Mouse (Mus musculus) neural tube, embryonic 10.5 days (tissue): ENCODE data around the gene Mxd4.

Source experiments
- DNase-seq: peaks from one replicate; pipeline ENCODE4 v3.0.0-alpha.2; 2017; ENCODE audit warnings: low spot score; ENCODE audit errors: extremely low spot score

Gene Mxd4

DNA sequence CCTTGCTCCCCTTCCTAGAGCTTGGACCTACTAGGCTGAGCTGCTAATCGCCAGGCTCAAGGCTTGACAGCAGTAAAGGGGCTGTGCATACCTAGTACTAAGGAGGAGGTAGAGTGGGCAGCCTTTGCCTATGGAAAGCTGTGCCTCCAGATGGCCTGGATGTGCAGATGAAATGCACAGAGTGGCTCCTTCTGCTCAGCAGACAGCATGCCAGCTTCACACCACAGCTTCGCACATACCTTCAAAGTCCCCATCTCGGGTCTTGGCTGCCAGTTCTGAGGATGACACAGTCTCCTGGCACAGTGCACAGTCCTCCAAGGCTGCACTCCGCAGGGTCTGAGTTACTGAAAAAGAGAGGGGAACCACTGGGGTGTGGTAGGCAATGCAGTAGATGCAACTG lies 9.7 kb upstream of the Mxd4 start:
- DNase-seq, result no peak

DNA sequence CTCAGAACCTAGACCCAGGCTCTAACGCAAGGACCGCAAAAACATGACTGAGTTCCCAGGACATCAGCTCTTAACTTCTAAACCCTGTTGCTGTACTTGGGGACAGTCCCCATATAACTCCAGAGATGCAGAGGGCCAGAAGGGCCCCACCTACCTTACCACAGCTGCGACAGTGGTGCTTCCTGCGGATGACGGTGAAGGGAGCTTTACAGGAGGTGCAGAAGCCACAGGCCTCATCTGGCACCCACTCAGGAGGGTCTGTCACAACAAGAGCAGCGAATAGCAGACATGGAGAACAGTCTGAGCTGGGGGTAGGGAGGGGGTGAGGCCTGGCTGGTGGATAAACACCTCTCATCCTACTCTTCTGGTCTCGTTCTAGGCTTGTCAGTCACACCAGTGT lies 8.9 kb upstream of the Mxd4 start:
- no peak for DNase-seq

DNA sequence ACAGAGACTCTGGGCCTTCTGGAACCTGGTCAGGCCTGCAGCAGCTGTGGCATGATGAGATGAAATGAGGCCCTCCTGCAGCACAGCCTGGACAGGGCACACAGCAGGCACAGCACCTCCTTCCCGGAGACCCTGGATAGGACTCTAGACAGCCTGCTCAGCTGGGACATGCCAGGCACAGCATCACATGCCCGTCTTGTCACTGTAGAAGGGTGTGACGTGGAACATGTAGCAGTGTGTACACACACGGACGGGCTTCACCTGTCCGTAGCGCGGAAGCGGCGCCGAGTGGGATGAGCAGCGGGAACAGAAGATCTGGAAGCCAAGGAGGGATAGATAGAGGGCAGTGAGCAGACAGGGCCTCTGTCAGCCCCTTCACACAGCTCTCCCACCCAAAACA lies 8.3 kb upstream of the Mxd4 start:
- no peak for DNase-seq

DNA sequence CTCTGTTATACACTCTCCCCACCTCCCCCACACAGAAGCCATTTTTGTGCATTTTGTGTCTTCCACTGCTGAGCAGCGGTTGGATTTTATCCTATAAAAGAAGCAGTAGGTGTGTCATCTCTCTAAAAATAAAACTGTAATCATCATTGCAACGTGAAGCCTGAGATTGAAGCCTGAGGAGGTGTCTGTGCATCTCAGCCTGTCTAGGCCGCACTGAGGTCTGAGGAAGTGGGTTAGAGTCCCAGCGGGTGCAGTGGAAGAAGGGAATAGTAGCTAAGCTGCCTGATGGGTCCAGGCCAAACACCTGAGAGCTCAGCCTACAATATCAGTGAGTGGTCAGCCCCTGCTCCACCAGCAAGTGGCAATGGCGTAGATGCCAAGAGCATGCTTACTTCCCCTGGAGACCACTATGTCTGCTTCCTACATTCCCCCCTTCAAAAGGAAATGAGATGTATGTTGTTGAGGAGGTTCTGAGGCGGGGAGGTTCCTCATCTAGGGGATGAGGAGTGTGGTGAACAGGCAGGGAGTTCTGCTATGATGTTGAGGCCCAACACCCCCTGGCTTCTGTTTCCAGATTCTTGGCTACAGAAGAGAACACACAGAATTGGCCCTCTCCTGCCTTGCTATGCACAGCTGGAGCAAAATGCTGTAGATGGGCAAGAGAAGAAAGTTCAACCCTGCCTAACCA lies 7.6 kb upstream of the Mxd4 start:
- no peak for DNase-seq

DNA sequence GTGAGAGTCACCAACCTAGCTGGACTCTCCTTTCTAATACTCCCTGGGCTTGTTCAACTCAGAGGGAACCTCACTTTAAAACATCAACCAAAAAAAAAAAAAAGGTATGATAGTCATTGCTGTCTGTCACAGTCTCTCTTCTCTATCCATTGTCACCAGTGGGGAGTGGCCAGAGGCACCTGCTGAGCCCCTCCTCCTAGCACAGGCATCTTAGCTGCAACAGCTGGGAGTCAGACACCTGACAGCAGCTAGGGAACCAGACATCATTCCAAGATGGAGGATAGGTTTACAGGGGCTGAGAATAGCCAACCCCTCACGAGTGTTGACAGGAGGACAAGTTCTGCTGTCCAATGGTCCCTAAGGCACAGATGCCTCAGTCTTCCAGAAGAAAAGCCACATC lies 6.9 kb upstream of the Mxd4 start:
- DNase-seq, result no peak

DNA sequence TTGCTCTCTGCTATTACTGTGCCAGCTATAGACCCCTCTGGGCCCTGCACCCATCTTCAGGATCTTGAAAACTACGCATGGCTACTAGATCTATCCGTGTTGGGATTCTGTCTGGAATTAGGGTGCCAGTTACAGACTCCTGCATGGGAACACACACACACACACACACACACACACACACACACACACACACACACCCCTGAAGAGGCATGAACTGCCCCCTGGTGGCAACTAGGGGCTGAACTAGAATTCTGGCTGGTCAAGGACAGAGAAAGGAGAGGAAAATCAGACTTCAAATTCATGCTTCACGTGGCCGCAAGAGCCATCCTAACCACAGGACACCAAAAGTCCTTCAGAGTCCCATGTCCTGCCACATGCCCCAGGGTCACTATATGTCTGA lies 4.3 kb upstream of the Mxd4 start:
- no peak for DNase-seq

DNA sequence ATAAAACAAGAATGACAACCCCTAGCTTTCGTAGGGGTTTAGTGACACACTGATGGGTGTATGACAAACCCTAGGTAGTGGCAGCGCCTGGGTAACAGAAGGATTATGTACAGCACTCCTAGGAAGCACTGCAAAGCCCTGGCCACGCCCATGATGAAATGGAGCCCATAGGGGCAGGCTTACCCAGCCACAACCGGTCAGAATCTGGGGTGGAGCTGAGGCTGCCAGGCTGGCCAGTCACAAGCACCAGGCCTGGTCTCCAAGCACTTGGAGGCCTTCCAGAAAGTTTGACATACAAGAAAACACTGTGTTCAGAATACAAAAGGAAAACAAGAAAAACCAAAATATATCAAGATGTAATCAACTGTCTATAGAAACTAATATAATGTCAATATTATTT lies 3.5 kb upstream of the Mxd4 start:
- no peak for DNase-seq

DNA sequence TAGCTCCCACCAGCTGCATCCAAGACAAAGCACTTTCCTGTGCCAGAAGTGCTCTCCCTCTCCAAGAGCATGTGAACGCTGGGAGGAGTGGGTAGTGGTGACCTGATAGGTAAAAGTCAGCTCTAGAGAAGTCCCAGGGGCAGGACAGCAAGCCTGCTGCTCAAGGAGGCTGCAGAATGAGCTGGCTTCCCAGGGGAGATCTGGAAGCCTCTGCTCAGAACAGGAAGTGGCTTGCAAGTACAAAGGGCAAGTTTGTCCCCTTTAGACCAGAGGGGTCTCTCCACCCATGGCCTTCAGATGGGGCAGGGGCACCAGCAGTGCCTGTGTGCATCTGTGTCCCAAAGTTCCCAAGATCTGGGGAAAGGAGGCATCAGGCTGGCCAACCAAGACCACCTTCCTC lies 2.0 kb upstream of the Mxd4 start:
- no peak for DNase-seq

DNA sequence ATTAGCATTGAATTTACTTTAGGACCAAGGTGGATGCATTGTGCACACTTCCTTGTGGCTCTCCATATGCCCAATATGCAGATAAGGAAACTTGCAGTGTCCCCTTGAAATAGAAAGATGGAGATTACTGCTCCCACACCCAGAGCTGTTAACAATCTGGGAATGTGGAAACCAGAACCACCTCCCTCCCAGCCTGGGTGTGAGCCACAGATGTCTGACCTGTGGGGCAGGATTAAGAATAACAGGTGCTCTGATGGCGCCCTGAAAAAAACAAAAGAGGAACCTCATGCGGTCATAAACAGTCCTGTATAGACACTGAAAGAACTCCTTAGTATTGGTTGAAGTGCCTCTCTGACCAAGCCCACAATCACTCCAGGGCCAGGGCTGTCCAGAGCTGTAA lies 1.3 kb upstream of the Mxd4 start:
- no peak for DNase-seq

DNA sequence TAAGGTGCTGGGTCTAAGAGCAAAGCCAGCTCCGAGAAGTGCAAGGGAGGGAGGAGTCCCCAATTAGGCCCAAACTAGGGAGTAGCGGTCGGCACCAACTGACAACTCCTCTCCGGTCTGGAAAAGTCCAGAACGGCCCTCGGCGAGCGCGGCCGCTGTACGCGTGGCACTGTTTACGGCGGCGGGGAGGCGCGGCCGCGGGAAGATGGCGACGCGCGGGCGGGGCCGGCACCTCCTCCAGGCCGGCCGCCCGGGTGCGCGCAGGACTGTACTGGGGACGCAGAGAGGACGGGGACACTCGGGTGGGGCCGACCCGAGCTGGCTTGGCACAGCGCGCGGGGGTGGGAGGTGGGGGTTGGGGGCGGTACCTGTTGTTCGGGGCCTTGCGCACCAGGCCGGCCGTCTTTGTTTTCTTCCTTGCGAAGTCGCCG lies 544 bp downstream of the Mxd4 start:
- peak; percentile 43 for DNase-seq

DNA sequence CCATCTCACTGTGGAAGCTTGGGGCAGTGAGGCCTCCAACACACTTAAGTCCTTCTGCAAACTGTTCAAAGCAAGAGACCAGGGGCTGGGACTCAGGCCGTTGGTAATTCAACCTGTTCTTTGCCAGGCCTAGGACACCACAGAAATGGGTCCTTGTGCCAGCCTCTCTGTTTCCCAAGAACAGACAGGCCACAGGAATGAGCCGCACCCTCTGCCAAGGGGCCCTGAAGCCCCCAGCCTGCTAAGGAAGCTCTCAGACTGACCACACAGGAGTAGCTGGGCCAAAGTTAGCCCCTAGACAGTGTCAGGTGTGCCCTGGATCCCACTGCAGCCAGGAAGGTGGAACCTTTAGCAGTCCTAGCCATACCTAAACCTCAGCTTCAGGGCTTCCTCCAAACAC lies 1.1 kb downstream of the Mxd4 start:
- DNase-seq, result no peak

DNA sequence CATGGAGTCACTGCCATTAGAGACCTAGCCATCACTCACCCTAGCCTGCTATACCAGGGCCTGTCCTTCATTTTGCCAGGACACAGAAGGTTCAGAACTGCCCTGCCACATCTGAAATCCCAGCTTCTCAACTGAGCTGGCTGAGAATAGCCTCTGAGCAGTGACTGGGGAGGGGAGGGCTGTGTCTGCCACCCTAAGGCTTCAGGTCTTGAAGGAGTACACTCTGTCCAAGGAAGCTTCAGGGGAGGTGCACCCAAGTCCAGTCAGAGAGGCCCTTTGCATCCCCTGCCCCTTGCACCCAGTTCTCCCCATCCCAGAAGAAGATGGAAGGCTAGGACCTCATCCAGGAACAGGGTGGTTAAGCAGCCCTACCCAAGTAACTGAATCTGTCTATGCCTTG lies 1.7 kb downstream of the Mxd4 start:
- no peak for DNase-seq

DNA sequence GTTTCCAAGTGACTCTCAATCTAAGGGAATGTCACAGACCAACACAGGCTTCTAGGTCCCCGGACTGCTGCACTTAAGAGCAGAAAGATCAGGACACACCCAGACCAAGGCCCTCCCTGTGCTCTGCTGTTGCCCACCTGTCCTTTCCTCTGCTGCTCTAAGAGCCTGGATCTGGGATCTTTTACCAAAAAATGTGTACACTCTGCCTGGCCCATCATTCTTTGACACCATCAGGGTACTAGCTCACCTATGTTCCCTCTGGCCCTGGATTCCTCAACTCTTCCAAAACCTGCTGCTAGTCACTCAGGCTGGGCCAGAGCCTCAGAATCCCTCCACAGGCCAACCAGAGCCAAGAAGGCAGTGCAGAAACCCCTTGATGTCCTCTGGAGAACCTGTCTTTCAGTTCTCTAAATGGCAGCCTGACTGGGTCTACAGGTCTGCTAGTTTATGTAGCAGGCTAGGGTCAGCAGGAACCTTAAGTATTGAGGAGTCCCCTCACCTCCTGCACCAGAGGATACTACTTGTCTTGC lies 2.4 kb downstream of the Mxd4 start:
- DNase-seq, result no peak

DNA sequence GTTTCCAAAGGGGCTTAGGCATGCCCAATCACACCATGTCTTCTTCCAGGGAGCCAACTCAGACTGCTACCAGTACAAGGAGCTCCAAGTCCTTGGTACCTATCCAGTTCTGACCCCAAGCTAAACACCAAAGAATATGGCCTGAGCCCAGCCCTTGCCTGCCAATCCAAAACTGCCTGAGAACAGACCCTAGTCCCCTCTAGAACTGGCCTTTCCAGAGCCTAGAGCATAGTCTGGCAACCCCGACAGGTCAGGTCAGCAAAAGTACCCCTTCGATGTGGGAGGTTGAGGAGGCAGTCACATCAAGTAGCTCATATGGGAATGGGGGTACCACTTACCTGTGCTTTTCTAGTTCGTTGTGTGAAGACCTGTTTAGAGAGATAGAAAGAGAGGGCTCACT lies 3.5 kb downstream of the Mxd4 start:
- no peak for DNase-seq

DNA sequence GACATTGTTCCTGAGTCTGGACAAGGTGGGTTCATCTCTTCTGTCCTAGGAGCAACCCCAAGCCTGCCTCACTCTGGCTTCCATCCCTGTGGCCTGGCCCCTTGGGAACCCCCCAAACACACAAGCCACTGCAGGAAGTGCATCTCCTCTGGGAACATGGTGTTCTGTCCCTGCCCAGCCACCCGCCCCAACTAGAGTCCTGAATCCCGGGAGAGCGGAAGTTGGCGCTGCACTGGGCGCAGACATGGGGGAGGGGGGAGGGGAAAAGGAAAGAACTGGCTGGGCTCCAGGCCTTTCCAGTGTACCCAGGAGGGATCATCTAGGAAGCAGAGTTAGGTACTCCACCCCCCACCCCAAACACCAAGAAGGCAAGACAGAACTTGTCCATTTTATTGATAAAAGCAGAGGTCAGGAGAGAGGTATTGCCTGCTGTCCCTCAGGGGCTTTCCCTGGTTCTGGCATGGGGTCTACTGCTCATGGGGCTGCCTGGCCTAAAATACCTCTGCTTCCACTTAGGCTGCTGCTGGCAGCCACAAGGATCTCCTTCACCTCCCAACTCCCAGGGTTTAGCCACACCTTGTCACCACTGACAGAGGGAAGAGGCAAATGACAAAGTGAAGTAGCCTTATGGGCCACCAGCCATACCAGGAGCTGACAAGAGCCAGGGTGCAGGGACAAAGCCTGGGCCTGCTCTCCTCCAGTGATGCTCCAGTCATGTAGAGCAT lies 4.2 kb downstream of the Mxd4 start:
- DNase-seq, result no peak

DNA sequence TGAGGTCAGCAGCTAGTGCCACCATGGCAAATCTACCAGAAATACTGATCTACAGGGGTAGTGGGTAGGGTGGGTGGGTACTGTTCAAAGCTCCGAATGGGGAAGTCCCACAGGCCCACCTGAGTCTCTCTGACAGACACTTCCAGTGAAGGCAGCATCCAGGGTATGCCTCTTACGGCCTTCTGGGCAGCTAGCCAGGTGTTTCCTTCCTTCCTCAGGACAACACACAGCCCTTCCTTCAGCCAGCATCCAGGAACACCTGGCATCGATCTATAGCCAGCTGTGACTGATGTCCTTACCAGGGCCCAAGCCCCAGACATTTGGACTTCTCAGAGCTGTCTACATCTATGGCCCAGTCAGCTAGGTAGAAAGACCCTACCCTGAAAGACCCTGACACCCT lies 5.0 kb downstream of the Mxd4 start:
- DNase-seq, result no peak

DNA sequence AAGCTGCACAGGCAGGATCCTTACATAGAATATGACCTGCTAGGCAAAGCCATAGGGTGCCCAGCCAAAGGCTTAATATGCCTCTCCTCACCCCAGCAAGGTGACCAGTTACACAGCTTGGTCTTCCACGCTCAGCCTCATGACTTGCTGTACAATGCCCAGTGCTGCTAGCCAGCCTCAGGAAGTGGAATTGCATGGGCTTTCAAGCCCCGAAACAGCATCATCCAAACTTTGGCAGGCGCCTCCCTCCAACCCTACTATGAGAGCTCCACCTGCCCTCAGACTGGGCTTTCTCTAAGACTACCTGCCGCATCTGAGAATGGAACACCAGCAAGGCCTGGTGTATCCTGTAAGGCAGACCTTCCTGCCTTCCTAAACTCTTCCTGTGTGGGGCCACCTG lies 9.7 kb downstream of the Mxd4 start:
- peak; percentile 7 for DNase-seq

DNA sequence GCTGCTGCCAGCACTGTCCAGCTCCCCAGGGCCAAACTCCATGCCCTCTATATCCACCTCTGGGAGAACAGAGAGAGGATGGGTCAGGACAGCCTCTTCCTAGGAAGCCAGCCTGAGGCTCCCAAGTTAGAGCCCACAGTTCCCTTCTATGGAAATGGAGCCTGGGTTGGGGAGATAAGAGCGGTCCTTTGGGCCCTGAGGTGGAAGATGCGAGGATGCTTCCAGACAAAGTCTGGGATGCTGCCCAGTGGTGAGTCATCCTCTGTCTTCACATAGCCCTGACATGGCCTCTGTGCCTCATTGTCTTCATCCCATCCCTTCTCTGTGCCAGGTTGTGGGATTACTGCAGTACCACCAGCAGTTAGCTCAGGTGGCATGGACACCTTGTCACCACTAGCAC lies 10.4 kb downstream of the Mxd4 start:
- no peak for DNase-seq

DNA sequence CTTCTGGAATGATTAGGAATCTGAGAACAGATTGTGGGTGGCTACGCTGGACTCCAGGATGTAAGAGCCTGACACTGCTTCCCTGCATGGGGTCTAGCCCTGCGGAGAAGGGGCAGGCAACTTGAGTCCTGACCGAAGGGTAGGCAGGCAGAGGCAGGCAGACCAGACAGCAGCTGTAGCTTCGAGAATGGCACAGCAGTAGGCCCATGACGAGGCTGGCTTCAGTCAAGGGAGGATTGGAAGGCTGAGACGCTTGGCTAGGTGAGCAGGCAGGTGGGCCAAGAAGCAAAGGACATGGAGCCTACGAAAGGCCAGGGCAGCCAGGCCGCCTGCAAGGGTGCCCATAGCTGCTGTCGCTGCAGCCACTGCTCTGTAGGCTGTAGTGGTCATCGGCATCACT lies 10.8 kb downstream of the Mxd4 start:
- DNase-seq, result peak; percentile 8

DNA sequence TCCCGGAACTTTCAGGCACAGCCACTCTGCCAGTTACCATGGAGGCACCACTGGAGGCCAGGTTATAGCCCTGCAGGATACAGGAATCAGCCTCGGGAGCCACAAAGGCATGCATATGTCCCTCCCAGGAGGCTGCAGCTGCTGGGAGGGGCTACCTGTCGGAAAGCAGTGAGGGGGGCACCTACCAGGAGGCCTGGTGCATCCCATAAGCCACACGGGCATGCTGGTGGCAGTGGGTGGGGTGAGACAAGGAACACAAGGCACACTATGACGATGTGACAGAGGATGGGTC lies 12.2 kb downstream of the Mxd4 start:
- peak; percentile 8 for DNase-seq

DNA sequence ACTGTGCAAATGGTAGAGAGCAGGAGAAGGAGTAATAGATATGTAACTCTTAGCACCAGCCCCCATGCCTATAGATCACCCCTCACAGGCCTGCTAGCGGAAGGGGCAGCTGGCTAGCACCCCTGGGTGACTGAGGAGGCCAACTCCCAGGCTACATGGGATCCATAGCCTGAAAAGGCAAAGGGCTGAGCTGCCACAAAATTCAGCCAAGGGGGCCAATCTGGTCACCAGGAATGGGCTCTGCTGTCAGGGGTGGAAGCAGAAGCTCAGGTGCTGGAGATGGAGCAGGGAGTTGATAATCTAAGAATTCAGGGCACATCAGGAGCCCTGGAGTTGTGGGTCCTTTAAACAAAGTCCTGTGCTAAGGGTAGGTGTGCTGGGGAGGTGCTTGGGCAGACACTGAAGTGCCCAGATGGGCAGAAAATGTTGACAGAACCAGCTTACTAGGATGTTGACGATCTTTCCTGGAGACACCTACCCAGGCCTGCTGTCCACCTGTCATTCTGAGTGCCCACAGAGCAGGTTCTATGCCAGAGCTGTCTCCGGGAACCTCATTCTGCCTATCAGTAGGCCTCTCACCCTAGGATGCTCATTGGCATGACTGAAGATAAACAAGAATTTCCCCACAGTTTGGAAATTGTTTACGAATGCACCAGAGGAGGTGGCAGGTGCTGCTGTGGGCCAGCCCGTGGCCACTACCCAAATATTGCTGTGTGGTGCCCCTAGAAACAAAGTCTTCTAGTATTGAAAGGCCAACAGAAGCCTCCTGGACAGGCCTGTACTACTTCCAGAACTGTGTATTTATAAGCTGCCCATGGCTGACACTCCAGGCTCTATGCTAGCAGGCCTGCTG lies 12.7 kb downstream of the Mxd4 start:
- DNase-seq, result peak; percentile 8

DNA sequence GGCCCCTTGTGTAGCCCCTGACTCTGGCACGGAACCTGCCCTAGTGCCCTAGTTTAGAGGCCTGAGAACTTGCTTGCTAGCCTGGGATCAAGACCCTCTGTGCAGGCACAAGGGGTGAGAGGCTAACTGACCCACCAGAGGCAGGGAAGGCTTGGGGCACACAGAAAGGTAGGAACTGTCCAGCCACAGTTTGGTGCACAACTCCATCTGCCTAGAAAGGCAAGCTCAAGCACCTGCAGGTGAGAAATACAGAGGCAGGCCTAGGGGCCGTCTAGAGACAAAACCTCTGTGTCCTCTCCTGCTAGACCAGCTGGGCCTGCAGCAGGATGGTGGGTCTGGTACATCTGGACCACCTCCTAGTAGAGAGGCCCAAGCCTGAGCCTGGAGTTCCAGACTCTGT lies 13.5 kb downstream of the Mxd4 start:
- peak; percentile 10 for DNase-seq
